Mouse (Mus musculus) stomach, postnatal 0 days (tissue): Measurements from ENCODE around the gene Anapc7. TPM values are rescaled to one million over a fixed set of nuclear protein-coding genes. Genes with fewer than 3 reads are reported as not detected.
A peak's percentile ranks its signal among the peaks of the same experiment; 100 is the strongest.

Experiments
- ATAC-seq: fragments of 200-750 bp; cut with Nextera tagmentation; 2 replicates; pipeline ENCODE4 v1.8.0; 2017; ENCODE audit not compliant: low FRiP score, low TSS enrichment
- DNase-seq: peaks from one replicate; pipeline ENCODE4 v3.0.0-alpha.2; 2016; ENCODE audit warnings: low spot score
- H3K27ac ChIP-seq: fragments of 300-500 bp; sonication (generic); replicated peaks from 2 replicates; pipeline ENCODE4 v1.5.1; 2014; ENCODE audit warnings: mild to moderate bottlenecking, control low read depth
- H3K27me3 ChIP-seq: fragments of 300-500 bp; sonication (generic); 2 replicates; pipeline ENCODE4 v1.6.1; 2014; ENCODE audit warnings: low read length; ENCODE audit not compliant: control insufficient read depth, insufficient read depth
- H3K36me3 ChIP-seq: fragments of 300-500 bp; sonication (generic); 2 replicates; pipeline ENCODE4 v1.6.1; 2014; ENCODE audit warnings: low read length, mixed read lengths; ENCODE audit not compliant: control insufficient read depth, insufficient read depth
- H3K4me1 ChIP-seq: fragments of 300-500 bp; sonication (generic); replicated peaks from 2 replicates; pipeline ENCODE4 v1.6.1; 2014; ENCODE audit warnings: antibody characterized with exemption; ENCODE audit not compliant: control insufficient read depth, insufficient read depth
- H3K4me2 ChIP-seq: fragments of 300-500 bp; sonication (generic); replicated peaks from 2 replicates; pipeline ENCODE4 v1.6.1; 2014; ENCODE audit warnings: low read depth, mild to moderate bottlenecking, control low read depth, moderate library complexity
- H3K4me3 ChIP-seq: fragments of 300-500 bp; sonication (generic); 2 replicates; pipeline ENCODE4 v1.5.1; 2014; ENCODE audit warnings: low read depth, low read length, control low read depth
- H3K9ac ChIP-seq: fragments of 300-500 bp; sonication (generic); 2 replicates; pipeline ENCODE4 v1.6.1; 2014; ENCODE audit warnings: mild to moderate bottlenecking, low read length, control low read depth, mixed read lengths
- H3K9me3 ChIP-seq: fragments of 300-500 bp; sonication (generic); 2 replicates; pipeline ENCODE4 v1.6.1; 2016; ENCODE audit warnings: low read length; ENCODE audit not compliant: control insufficient read depth
- CTCF ChIP-seq: IDR thresholded peaks from 2 replicates; pipeline ENCODE4 v1.5.1; 2016; ENCODE audit warnings: antibody characterized with exemption, low read depth, mild to moderate bottlenecking, moderate library complexity
- EP300 ChIP-seq: optimal IDR thresholded peaks from 2 replicates; pipeline ENCODE3; 2016; ENCODE audit warnings: antibody characterized with exemption
- WGBS: fragments of 180-500 bp; shearing (Covaris S2); extraction: QIAGEN DNeasy Blood & Tissue Kit; methylation state at CpG from one replicate; pipeline ENCODE4 v1.1.7; 2014; 5-methylcytosine and 5-hydroxymethylcytosine counted together
- polyA plus RNA-seq: library from polyadenylated mRNA; unstranded; fragments of >200 nt; fragmentation: Nextera tagmentation; extraction: Ambion mirVana; gene quantifications from 2 replicates; pipeline ENCODE4 v1.2.1, GENCODE M21; 2015

Gene Anapc7
- polyA plus RNA-seq, 1 experiment from 2014 or later, result 21.7 TPM

GRCm38 (mm10) chr5:122422071-122422964 lies 825 bp downstream of the Anapc7 start:
- H3K27me3 ChIP-seq, result no peaks in the 10 kb centered on the region
- ATAC-seq (peak; percentile 84), DNase-seq (peak; percentile 89)
- H3K36me3 ChIP-seq, result no peaks in the 10 kb centered on the region
- H3K27ac ChIP-seq, result peak overlapping the region; percentile 87
- H3K9me3 ChIP-seq, result no peaks in the 10 kb centered on the region
- peak overlapping the region; percentile 95 for H3K9ac ChIP-seq
- no peak for TF ChIP-seq EP300
- peak; percentile 55 for TF ChIP-seq CTCF
- no peaks in the 10 kb centered on the region for H3K4me1 ChIP-seq
- H3K4me2 ChIP-seq, result peak overlapping the region; percentile 88
- H3K4me3 ChIP-seq, result peak overlapping the region; percentile 96
- under 1% methylated on average over 73 of the region's 73 CpGs for WGBS

- Histone ChIP-seq H3K9me3 (no peaks in the 10 kb centered on the region), H3K27me3 (no peaks in the 10 kb centered on the region), H3K36me3 (peaks cover under 1% of the 10 kb centered on the region; the same call in 1 of the 2 replicates), H3K27ac (peak overlapping the region; percentile 87; the same call in 1 of the 2 replicates), H3K4me1 (no peaks in the 10 kb centered on the region), H3K9ac (peak overlapping the region; percentile 95), H3K4me2 (peak overlapping the region; percentile 88), H3K4me3 (peak overlapping the region; percentile 96)
- WGBS, result 20% methylated on average over 15 of the region's 15 CpGs
- TF ChIP-seq CTCF (no peak), EP300 (no peak)
- ATAC-seq (peak; percentile 23; the same call in 1 of the 2 replicates), DNase-seq (no peak)
These were observed 1.6 kb downstream of the Anapc7 start for GRCm38 (mm10) chr5:122423083-122423482.

- 63% methylated on average over 2 of the region's 2 CpGs for WGBS
- Histone ChIP-seq H3K36me3 (peaks cover 10% of the 10 kb centered on the region), H3K9ac (no peak overlapping the region), H3K27ac (no peak overlapping the region), H3K27me3 (no peaks in the 10 kb centered on the region), H3K4me3 (no peak overlapping the region), H3K9me3 (no peaks in the 10 kb centered on the region), H3K4me1 (no peaks in the 10 kb centered on the region), H3K4me2 (no peak overlapping the region)
- ATAC-seq (no peak), DNase-seq (no peak)
- no peak for TF ChIP-seq EP300
- TF ChIP-seq CTCF, result peak; percentile 45
These were observed 4.1 kb downstream of the Anapc7 start for GRCm38 (mm10) chr5:122425550-122425949.

GRCm38 (mm10) chr5:122430036-122430775 lies 8.7 kb downstream of the Anapc7 start:
- H3K9ac ChIP-seq, result no peak overlapping the region
- H3K36me3 ChIP-seq, result peaks cover 30% of the 10 kb centered on the region

GRCm38 (mm10) chr5:122431221-122431620 lies 9.7 kb downstream of the Anapc7 start:
- TF ChIP-seq EP300 (no peak), CTCF (no peak)
- H3K4me2 ChIP-seq, result no peak overlapping the region
- H3K9ac ChIP-seq, result no peak overlapping the region
- DNase-seq (no peak), ATAC-seq (no peak)
- 71% methylated on average over 8 of the region's 8 CpGs for WGBS
- H3K9me3 ChIP-seq, result no peaks in the 10 kb centered on the region
- no peak overlapping the region for H3K4me3 ChIP-seq
- peaks cover 38% of the 10 kb centered on the region for H3K36me3 ChIP-seq
- H3K27ac ChIP-seq, result no peak overlapping the region
- H3K4me1 ChIP-seq, result no peaks in the 10 kb centered on the region
- H3K27me3 ChIP-seq, result no peaks in the 10 kb centered on the region

More at GRCm38 (mm10) chr5:122430036-122430775, 8.7 kb downstream of the Anapc7 start:
- TF ChIP-seq CTCF, result no peak
- no peaks in the 10 kb centered on the region for H3K9me3 ChIP-seq
- 86% methylated on average over 4 of the region's 4 CpGs for WGBS
- no peak overlapping the region for H3K27ac ChIP-seq
- DNase-seq (no peak), ATAC-seq (no peak)
- no peak overlapping the region for H3K4me2 ChIP-seq
- H3K4me1 ChIP-seq, result no peaks in the 10 kb centered on the region
- no peaks in the 10 kb centered on the region for H3K27me3 ChIP-seq
- no peak overlapping the region for H3K4me3 ChIP-seq

- H3K9ac ChIP-seq, result no peak overlapping the region
- 79% methylated on average over 4 of the region's 4 CpGs for WGBS
- H3K9me3 ChIP-seq, result no peaks in the 10 kb centered on the region
- H3K4me2 ChIP-seq, result no peak overlapping the region
- no peak overlapping the region for H3K27ac ChIP-seq
- ATAC-seq (no peak), DNase-seq (no peak)
- TF ChIP-seq EP300 (no peak), CTCF (peak; percentile 42)
- no peak overlapping the region for H3K4me3 ChIP-seq
- H3K36me3 ChIP-seq, result peaks cover 56% of the 10 kb centered on the region
- no peaks in the 10 kb centered on the region for H3K27me3 ChIP-seq
- H3K4me1 ChIP-seq, result no peaks in the 10 kb centered on the region
These were observed 13.0 kb downstream of the Anapc7 start for GRCm38 (mm10) chr5:122434541-122434940.
